Mouse (Mus musculus) stomach, embryonic 16.5 days (tissue): ENCODE data around the gene Tbrg4. TPM values are rescaled to one million over a fixed set of nuclear protein-coding genes. Genes with fewer than 3 reads are reported as not detected.

ENCODE experiments used
- ATAC-seq: fragments of 200-750 bp; cut with Nextera tagmentation; 2 replicates; pipeline ENCODE4 v1.8.0; 2017; ENCODE audit warnings: moderate number of reproducible peaks, moderate TSS enrichment; ENCODE audit not compliant: insufficient read depth, low FRiP score
- H3K27ac ChIP-seq: fragments of 300-500 bp; sonication (generic); 2 replicates; pipeline ENCODE4 v1.5.1; 2014; ENCODE audit warnings: low read length
- H3K27me3 ChIP-seq: fragments of 300-500 bp; sonication (generic); 2 replicates; pipeline ENCODE4 v1.6.1; 2014; ENCODE audit warnings: low read length, control low read depth, mixed read lengths; ENCODE audit not compliant: control insufficient read depth, insufficient read depth
- H3K36me3 ChIP-seq: fragments of 300-500 bp; sonication (generic); 2 replicates; pipeline ENCODE4 v1.6.1; 2014; ENCODE audit warnings: low read length; ENCODE audit not compliant: control insufficient read depth, insufficient read depth
- H3K4me1 ChIP-seq: fragments of 300-500 bp; sonication (generic); 2 replicates; pipeline ENCODE4 v1.6.1; 2014; ENCODE audit warnings: low read length, control low read depth, mixed read lengths; ENCODE audit not compliant: control insufficient read depth, insufficient read depth
- H3K4me2 ChIP-seq: fragments of 300-500 bp; sonication (generic); 2 replicates; pipeline ENCODE4 v1.6.1; 2014; ENCODE audit warnings: low read depth, low read length, mixed read lengths
- H3K4me3 ChIP-seq: fragments of 300-500 bp; sonication (generic); replicated peaks from 2 replicates; pipeline ENCODE4 v1.5.1; 2014; ENCODE audit warnings: mild to moderate bottlenecking, low read length
- H3K9ac ChIP-seq: fragments of 300-500 bp; sonication (generic); 2 replicates; pipeline ENCODE4 v1.6.1; 2014; ENCODE audit warnings: low read length
- H3K9me3 ChIP-seq: fragments of 300-500 bp; sonication (generic); replicated peaks from 2 replicates; pipeline ENCODE4 v1.6.1; 2016; ENCODE audit warnings: low read length, control low read depth; ENCODE audit not compliant: control insufficient read depth
- WGBS: fragments of 180-500 bp; shearing (Covaris S2); extraction: QIAGEN DNeasy Blood & Tissue Kit; methylation state at CpG from one replicate; pipeline ENCODE4 v1.1.7; 2014; 5-methylcytosine and 5-hydroxymethylcytosine counted together
- polyA plus RNA-seq: library from polyadenylated mRNA; unstranded; fragments of >200 nt; fragmentation: Nextera tagmentation; extraction: Ambion mirVana; gene quantifications from 2 replicates; pipeline ENCODE4 v1.2.1, GENCODE M21; 2015

Tbrg4 gene
- polyA plus RNA-seq, 1 experiment from 2014 or later, result 44.0 TPM

DNA sequence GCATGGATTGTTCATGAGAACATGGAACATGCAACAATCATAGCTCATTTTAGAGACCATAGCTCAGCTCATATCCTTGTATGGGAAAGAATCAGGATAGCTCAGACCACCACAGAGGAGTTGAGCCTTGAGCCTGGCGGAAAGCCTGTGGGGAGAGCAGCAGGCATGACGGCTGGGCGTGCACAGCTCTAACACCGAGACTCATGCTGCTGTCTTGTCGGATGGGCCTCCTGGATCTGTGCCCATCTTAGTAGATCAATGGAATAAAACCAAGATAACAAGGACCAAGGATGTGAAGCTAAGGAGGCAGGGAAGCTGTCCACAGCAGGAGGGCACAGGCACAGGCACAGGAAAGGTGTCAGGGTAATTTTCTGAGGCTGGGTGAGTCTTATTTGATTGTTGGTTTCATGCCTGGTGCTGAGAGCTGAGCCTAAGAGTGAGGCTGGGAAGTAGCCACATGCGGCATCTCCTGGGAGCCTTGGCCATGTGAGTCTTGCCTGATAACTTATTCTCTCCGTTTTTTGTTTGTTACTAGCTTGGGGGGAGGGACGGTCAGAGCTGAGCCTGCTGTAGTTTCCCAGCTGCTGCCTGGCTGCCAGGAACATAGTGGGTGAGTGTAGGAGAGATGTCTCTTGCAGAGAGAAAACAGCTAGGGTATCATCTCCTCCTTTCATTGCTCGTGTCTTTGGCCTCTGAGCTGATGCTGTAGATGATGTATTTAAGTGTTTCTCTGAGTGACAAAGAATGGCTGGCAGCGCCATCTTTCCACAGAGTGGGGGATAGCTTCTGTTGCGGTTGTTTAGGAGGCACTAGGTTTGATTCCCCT, 57.1 kb downstream of the Tbrg4 start:
- ATAC-seq, result no peak
- no peaks in the 10 kb centered on the region for H3K27me3 ChIP-seq
- 0 out of 2 replicates have a peak overlapping the region, but pooled peaks have one; percentile 11 for H3K4me2 ChIP-seq
- H3K9ac ChIP-seq, result peak overlapping the region; percentile 58
- peak overlapping the region; percentile 51; the same call in 1 of the 2 replicates for H3K27ac ChIP-seq
- WGBS, result 56% methylated on average over 11 of the region's 11 CpGs
- peaks cover 10% of the 10 kb centered on the region; the same call in 1 of the 2 replicates for H3K4me1 ChIP-seq
- peaks cover 3% of the 10 kb centered on the region; the same call in 1 of the 2 replicates for H3K36me3 ChIP-seq
- no peaks in the 10 kb centered on the region for H3K9me3 ChIP-seq
- peak overlapping the region; percentile 12; the same call in 1 of the 2 replicates for H3K4me3 ChIP-seq

- H3K4me1 ChIP-seq, result peaks cover 10% of the 10 kb centered on the region; the same call in 1 of the 2 replicates
- H3K36me3 ChIP-seq, result peaks cover 3% of the 10 kb centered on the region; the same call in 1 of the 2 replicates
- H3K27me3 ChIP-seq, result no peaks in the 10 kb centered on the region
- no peak for ATAC-seq
- peak overlapping the region; percentile 51; the same call in 1 of the 2 replicates for H3K27ac ChIP-seq
- WGBS, result 81% methylated on average over 8 of the region's 8 CpGs
- H3K4me2 ChIP-seq, result no peak overlapping the region
- no peaks in the 10 kb centered on the region for H3K9me3 ChIP-seq
- no peak overlapping the region for H3K4me3 ChIP-seq
- no peak overlapping the region for H3K9ac ChIP-seq
Measured at GRCm38 (mm10) chr11:6567951-6568350, 57.9 kb downstream of the Tbrg4 start.

DNA sequence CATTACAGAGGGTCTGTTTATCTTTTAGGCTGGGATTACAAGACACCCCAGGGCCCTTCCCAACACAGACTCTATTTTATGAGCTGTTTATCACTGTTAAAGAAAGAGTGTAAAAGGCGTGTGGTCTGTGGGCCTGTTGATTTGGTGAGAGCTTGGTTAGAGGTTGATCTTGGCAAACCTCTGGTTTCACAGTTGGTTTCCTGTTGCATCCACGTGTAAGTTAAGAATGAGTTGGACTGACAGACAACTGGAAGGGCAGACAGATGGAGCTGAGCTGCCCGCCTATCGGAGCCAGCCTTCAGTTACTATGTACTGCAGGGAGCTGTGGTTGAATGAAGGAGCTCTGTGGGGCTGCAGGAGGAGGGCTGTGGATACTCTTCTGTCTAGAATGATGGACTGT, 59.4 kb downstream of the Tbrg4 start:
- H3K27ac ChIP-seq, result no peak overlapping the region
- H3K4me3 ChIP-seq, result no peak overlapping the region
- H3K9ac ChIP-seq, result no peak overlapping the region
- H3K27me3 ChIP-seq, result no peaks in the 10 kb centered on the region
- 74% methylated on average over 4 of the region's 4 CpGs for WGBS
- no peaks in the 10 kb centered on the region for H3K9me3 ChIP-seq
- no peak overlapping the region for H3K4me2 ChIP-seq
- H3K36me3 ChIP-seq, result peaks cover 3% of the 10 kb centered on the region; the same call in 1 of the 2 replicates
- ATAC-seq, result no peak
- H3K4me1 ChIP-seq, result peaks cover 18% of the 10 kb centered on the region; the same call in 1 of the 2 replicates

Other genes starting within 250 kb of the Tbrg4 start
- gene Zmiz2, start 237.0 kb downstream of the Tbrg4 start, polyA plus RNA-seq, result 9.8 and 10.2 TPM in 2 replicates
- 4,720 and 4,955 TPM in 2 replicates for gene Ppia, start 210.6 kb downstream of the Tbrg4 start, polyA plus RNA-seq
- 357 and 363 TPM in 2 replicates for gene H2afv, start 181.6 kb downstream of the Tbrg4 start, polyA plus RNA-seq
- 30.9 and 31.0 TPM in 2 replicates for gene Purb, start 150.2 kb downstream of the Tbrg4 start, polyA plus RNA-seq
- 3.5 and 3.9 TPM in 2 replicates for gene Myo1g, start 105.1 kb downstream of the Tbrg4 start, polyA plus RNA-seq
- gene Ccm2, start 79.2 kb downstream of the Tbrg4 start, polyA plus RNA-seq, result 64.9 and 66.5 TPM in 2 replicates
- gene Nacad, start 20.0 kb downstream of the Tbrg4 start, polyA plus RNA-seq, result 7.2 and 9.4 TPM in 2 replicates
- not detected in 2 replicates for gene Wap, start 12.6 kb upstream of the Tbrg4 start, polyA plus RNA-seq
- gene Ramp3, start 32.5 kb upstream of the Tbrg4 start, polyA plus RNA-seq, result 6.0 and 6.4 TPM in 2 replicates
- gene Gm11983, start 211.6 kb upstream of the Tbrg4 start, polyA plus RNA-seq, result not detected in 2 replicates